Mouse (Mus musculus): Measurements from ENCODE around the gene Acot12. TPM values are rescaled to one million over a fixed set of nuclear protein-coding genes. Genes with fewer than 3 reads are reported as not detected.

Acot12 gene
- total RNA-seq (2021) = under 1 TPM; 0.09 to 0.27 TPM
- long read RNA-seq, experiment 1 = 0 reads
- long read RNA-seq, experiment 2 = 0 reads

DNA sequence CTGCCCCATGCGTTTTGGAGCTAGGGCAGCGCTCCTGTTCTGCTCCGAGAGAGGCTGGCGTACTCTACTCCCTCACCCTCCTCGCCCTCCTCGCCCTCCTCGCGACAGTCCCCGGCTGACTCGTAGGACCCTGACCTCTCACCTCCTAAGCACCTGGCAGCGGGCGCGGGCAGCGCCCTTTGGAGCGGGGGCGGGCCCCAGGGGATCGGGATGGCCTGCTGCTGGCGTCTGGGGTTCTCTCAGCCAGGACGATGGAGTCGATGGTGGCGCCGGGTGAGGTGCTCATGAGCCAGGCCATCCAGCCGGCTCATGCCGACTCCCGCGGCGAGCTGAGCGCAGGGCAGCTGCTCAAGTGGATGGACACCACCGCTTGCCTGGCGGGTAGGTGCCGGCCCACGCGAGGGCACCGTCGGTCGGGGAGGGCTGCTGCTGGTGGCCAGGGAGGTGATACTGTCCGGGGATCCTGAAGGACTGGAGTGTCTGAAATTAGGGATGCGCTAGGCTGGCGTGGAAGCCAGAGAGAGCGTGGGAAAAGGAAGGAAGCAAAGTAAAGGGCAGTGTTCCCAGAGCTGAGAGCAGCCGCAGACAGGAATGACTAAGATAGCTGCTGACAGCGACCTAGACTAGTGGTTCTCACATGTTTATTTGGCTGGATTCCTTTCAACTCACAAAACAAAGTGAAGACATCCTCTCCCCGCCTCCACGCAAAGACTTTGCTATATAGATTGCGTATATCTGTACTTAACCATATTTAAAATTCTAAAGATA, at the start of gene Acot12:
Acot12 (plus strand) TSS at position 233 of the 768 bp plus-strand sequence.
- peak; percentile 39 for DNase-seq

DNA sequence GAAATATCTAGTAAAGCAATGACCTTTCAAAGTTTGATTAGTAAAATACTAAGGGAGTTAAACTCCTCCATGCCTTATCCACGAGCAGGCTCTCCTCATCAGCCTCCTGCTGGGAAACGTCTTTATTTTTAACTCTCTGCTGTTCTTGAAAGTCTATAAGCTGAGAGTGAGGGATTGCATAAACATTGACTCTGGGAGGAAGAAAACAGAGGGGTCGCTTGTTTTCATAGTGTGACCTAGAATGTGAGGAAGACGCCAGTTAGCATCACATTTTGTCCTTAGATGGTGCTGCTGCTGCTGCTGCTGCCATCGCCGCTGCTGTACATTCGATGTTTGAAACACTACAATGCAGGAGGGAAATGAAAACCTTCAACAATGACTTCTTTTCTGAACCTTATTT, 47.7 kb upstream of the Acot12 start:
- no peak for DNase-seq

DNA sequence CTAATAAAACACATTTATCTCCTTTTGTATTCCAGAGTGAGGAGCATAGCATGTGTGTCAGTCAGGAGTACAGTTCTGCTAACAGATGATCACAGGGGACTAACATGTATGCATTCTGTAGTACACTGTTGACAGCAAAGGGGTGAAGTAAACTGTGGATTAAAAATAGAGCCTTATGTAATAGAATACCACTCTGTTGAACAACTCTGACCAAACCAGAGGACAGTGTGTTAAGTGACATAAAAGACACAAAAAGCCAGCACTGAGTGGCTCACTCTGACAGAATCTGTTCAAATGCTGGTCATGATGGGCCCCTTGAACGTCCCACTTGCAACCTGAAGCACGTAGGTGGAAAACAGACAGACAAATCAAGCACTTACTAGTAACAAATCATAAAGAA, 45.9 kb upstream of the Acot12 start:
- no peak for DNase-seq

DNA sequence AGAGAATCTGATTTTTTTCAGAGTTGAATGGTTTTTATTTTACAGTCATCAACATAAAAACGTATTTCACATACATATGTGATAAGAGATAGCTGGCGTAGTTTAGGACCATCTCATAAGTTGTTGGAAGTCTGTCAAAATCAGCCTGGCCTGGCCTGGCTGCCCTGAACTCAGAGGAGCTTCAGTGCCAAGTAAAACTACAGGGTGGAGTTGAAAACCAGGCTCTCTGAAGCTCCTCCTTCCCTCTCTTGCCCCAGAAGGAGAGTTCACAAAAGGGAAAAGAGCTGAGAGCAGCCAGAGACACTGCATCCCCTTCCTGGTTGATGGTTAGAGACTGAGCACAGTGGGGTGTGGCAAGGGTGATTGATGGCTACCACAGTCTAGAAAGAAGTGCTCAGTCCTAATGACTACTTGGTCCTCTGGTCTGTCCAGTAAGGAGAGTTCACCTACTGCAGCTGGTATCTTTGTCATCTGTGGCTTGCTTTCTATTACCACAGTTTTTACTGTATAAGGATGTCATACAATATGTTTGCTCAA, 45.1 kb upstream of the Acot12 start:
- no peak for DNase-seq

DNA sequence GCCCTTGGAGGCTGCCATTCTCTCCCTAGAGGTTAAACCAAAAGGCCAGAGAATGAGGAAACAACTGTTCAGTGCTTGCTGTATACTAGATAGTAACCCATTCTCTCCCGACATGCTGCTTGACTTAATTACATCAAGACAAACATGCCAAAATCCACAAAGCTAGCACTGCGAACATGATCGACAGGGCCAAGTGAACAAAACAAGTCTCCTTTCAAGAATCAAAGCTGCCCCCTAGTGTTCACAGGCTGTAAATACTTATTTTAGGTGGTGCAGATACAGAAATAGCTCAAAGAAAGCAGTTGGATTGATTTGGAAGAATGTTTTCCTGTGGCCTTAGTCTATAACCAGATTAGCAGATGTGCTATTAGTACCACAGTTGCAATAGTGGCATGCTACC, 44.3 kb upstream of the Acot12 start:
- DNase-seq = no peak

DNA sequence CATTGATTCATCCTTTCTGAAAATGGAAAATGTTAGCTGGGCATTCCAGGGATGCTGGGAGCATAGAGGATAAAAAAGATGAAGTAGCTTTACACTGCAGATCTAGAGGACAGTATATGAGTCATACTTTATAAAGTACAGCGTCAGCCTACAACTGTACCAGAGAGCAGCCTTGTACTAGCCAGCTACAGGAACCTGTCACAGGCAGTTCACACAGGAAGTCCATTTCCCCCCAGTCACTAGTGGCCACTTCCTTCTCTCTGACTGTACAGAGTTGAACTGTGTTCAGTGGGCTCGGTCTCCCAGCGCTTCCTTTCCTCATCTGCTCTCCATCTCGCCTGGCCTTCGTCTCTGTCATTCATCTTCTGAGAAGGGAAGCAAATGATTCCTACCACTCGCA, 39.0 kb upstream of the Acot12 start:
- no peak for DNase-seq

DNA sequence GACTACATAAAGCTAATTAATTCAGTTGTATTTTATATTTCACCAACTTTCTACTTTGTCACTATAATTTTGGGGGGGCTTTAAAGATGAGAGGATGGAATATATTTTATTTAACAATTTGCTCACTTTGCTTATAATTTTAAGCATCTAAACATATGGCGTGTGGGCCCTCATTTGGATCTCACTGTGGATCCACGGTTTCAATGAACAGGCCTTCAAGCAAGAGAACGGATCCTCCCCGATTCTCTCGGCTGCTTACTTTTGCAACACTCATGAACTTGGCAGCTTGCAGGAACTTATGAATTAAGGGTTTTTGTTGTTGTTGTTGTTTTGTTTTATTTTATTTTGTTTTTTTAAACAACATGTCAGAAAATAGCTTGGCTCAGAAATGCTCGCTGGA, 21.8 kb upstream of the Acot12 start:
- no peak for DNase-seq

DNA sequence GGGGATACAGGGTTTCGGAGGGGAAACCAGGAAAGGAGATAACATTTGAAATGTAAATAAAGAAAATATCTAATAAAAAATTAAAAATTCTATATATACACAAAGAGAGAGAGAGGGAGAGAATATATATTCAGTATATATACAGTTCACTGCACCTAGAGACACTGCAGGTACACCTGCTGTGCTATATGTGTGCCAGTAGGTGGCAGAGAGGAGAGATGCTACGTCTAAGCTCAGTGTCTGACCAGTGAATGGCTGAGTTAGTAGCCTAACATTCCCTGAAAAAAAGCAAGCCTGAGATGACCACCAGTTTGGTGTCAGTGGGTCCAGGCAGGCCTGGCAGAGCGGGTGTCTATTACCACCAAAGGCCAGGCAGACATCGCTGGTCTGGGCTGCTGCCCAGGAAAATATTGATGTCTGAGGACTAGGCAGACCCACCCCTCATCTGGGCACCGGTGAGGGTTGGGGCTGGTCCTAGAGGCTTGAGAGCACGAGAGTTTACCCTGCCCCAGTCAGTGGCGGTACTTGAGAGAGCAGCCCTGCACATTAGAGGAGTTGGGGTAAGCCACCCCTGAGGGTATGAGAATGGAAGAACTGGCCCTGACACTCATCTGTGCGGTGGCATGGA, 18.1 kb upstream of the Acot12 start:
- DNase-seq = no peak

DNA sequence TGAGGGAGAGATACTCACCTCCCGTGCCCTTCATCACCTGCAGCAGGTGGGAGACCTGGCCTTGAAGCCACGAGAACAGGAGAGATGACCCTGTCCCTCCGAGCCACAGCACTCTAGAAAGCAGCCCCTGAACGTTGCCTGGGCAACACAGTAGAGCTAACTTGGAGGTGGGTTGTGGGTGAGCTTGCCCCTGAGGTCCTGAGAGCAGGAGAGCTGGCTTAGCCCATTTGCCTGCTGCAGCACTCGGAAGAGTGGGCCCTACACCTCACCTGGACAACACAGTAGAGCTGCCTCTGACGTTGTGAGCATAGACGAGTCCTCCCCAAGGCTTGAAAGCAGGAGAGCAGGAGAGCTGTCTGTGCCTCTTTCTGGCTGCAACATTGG, 17.6 kb upstream of the Acot12 start:
- DNase-seq = no peak

DNA sequence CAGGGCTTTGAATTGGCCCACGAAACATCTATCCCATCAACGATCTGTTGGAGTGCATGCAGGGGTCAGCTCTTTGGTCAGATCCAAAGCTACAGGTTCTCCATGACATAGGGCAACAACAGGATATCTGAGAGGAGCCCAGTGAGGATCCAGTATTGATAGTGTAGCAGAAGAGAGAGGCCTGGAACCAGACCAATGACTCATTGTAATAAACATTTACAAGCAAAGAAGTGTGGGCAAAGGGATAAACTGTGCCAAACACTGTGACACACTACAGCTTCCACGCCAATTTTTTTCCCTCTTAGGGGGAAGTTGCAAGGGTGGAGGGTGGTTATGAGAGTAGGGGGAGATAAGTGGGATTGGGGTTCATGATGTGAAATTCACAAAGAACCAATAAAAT, 17.1 kb upstream of the Acot12 start:
- no peak for DNase-seq

DNA sequence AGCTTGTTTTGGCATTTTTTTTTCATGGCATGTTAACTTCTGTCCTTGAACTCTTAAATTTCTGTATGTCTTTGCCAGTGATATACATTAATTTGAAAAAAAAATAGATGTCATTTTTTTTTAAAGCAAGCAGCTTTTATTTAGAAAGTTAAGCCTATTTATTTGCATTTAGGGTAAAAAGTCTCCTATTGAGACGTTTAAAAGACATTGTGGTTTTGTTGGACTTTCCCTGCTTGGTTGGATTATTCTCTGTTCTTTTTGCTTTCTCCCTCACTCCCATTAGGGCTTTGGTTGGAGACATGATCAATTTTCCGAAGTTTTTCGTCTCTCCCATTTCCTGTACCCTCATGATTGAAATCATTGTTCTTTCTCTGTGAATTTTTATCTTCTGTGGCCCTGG, 16.2 kb upstream of the Acot12 start:
- DNase-seq = no peak

DNA sequence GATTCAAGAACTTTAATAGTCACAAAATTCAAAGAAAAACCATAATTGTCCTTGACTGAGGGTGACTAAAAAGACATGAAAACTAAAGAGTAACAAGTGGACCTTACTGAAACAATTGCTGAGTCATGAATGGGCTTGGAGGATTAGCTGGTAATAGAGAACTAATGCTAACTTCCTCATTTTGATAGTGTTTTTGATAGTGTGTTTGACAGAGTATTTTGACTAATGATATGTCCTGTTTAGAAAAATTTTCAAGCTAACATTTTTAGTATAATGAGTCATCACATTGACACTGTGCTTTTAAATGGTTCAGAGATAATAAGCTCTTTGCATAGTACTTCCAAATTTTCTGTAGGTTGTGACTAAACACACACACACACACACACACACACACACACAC, 13.4 kb upstream of the Acot12 start:
- no peak for DNase-seq

DNA sequence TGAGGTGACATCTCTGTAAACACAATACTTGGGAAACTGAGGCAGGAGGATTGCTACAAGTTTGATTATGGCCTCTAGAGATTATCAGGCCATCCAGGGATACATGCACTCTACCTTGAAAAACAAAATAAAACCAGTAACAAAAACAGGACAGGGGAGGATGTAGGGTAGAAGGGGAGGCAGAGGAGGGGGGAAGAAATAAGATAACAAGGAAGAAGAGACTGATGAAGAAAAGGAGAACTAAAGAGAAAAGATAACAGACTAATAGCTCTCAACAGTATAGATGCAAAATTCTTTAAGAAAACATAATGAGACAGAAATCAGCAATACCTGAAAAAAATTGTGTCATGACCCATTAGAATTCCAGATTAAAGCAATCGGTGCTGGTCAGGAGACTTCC, 4.1 kb upstream of the Acot12 start:
- no peak for DNase-seq

DNA sequence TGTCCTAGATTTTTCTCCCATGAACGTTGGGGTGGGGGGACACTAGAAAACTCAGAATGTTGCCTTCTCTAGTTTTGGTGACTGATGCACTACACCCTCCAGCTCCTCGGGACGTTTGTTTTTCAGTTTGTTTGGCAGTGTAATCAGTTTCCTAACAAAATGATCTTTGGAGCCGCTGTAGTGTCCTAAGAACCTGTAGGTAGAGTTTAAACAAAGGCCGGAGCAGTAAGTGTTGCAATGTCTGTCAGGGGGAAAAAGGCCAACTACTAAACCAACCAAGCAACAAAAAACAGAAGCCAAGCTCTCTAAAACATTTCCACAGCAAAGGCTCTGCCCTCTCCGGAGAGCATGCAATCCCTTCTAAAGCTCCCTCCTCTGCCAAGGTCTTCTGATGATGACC, 461 bp upstream of the Acot12 start:
- no peak for DNase-seq

DNA sequence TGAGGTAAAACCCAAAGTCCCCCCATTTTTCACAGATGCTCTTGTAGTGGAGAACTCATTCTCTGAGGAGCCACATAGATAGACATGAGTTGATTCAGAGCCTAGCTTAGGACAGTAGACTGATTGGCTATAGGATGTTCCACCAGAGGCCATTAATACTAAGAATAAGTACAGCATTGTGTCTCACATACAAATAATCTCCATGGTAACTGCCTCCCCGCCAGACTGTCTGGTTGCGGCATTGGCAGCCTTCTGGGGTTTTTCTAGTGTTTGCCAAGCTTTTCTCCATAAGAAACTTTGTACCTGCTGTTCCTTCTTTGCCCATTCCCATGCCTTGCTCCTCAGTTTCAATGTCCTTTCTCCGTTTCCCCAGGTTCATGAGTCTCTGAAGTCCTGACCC, 1.9 kb downstream of the Acot12 start:
- DNase-seq = no peak

DNA sequence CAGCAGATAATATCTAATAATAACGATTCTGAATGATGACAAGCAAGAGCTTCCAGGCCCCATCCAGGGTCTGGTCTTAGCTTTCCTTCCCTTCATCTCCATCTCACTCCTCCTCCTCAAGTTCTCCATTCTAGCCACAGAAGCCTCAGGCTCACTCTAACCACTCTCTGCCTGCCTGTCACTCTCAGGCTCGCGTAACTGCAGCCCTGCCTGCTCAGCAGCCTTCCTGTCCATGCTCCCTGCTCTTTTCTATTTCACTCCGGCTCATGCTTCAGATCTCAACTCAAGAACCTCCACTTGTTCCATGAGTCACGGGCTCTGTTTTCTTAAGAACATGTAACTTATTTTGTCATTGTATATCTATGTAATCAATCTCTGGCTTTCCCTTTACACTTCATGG, 5.2 kb downstream of the Acot12 start:
- no peak for DNase-seq

DNA sequence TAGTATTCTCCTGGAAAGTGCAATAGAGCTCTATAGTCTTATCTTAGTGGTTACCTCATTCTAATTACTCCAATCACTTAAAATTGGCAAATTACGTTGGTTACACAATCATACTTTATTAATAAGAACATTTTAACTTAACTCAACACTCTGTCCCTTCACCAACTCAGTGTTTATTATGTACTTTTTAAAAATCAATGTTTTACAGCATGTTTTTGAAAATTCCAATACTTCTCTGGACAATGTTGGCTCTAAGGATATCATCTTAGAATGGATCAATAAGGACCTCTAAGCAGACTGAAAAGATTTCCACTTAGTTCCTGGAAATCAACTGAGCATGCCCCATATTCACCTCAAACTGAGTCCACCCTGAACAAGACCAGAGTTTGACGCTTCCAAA, 7.1 kb downstream of the Acot12 start:
- DNase-seq = no peak

DNA sequence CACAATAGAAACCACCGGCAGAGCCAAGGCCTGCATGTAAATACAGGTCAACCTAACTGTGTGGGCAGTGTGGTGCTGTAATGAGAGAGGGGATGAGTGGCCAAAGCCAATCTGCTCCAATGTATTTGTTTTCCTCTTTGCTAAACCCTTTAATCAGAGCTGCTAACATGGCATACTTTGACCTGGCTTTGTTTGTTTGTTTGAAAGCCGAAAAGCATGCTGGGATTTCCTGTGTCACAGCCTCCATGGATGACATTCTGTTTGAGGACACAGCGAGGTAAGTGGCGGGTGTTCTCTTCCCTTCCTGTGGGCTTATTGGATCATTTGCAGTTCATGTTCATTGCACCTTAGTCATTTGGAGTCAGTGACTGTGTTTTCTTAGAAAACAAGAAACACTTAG, 8.7 kb downstream of the Acot12 start:
- no peak for DNase-seq

DNA sequence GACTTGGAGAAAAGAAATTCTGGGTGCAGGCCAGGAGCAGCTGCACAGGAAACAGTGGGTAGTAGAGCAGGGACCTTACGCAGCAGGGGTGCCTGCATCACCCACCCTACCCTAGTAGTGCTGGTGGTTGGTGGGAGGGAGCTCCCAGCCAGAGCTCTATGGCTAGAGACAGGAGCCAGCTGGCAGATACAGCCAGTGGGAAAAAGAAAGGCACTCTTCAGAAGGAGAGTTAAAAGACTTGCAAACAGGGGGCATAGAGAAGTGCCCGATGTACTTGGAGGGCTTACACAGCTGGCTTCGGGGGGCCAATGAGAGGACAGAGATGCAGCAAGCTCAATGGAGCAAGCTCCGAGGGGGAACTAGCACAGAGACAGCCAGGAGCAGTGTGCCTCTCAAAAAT, 12.4 kb downstream of the Acot12 start:
- no peak for DNase-seq

DNA sequence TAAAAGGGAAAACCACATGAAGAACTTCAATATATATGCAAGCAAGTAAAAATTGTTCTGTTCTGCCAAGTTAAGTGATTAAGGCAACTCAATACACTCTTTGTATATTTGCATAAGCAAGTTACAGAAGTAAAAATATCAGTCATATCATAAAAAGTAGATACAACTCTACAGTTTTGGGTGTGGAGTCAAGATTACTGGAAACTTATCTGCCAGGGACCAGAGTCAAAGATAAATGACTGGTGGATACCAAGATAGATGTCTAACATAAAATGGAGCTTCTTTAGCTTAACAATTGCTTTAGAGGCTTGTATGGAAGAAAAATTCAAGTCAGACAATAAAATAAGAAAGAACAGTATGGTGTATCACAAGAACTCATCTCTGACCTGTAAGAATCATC, 13.4 kb downstream of the Acot12 start:
- DNase-seq = no peak

DNA sequence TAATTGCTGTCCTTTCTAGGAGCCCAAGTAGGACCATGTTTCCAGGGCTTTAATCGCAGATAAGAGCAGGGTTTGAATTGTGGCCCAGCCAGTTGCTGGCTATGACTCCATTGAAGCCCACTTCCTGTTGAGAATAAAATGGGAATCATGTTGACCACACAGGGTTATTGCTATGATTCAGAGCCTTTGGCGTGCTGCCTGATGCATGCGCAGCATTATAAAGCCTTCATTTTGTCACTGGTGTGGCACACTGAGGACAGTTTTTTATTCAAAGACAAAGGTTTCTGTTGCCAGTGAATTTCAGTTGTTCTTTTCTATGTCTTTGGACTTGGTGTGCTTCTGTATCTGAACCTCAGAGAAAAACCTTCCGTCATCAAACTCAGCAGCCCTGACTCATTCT, 14.9 kb downstream of the Acot12 start:
- DNase-seq = no peak

DNA sequence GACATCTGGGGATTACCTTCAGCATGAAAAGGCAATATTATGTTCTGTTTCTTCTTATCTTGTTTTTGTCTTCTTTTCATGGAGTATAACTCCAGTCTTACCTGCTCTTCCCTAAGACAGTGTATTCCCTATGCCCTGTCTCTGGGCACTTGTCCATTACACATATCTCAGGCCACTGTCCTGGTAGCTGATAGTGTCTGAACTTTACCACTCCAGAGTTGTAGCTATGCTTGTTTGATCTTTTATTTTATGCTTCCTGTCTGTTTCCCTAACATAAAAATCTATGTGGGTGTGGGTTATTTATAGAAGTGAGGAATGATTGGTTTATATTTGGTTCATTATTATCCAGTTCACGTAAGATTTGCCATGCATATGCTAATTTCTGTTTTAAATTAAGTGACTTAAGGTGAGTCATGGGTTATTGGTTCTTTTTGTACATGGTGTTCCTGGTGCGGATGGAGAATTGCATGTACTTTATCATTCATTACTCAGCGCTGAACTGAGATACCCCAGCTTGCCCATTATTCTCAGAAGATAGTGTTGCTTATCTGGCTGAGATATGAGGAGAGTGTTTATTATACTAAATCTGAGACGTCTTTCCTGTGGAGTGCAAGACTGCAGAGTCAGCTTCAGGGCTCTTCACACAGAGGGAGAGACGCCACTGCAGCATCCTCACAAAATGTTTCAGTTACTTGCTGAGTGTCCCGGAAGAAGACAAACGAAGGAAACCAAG, 17.2 kb downstream of the Acot12 start:
- no peak for DNase-seq

DNA sequence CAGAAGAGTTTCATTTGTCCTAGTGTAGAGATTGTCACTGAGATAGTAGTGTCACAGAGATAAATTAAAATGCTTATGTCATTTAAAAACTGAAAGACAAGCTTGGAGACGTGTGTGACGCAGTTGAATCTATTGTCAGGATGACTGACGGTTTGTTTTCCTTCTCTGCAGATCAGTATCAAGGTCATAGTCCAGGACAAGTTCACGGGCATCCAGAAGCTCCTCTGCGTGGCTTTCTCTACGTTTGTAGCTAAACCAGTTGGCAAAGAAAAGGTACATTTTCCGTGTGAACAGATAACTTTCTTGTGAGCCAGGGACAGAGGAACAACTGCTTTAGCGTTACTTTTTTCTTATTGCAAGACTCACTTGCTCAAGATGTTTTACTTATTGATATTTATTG, 18.5 kb downstream of the Acot12 start:
- no peak for DNase-seq
